Mouse (Mus musculus): ENCODE results near the gene Ostf1.

The Ostf1 gene

DNA sequence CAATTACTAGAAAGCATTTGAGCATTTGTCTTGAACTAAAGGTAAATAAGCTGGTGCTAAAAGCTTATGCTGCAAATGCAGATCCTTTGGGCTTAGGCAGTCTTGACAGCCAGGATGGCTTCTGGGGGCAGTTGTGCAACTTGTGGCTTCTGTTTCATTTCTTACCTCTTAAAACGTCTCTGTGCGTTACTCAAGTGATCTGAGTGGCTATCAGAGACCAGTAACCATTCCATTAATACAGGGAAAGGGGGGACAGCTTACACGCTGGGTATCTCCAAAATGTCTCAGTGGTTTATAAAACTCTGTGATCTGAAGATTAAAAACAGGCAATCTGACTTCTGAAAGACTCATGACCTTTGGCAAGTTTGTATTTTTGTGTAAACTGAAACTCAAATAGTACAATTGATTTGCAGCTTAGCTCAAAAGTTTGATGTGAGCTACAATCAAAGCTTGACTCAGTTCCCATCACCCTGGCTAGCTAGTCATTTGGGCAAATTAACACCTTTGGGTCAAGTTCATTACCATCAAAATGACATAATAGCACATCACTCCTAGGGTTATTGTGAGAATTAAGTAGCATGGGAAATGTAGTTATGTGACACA is 62.7 kb downstream of the Ostf1 start:
- no peak for DNase-seq (ENCODE audit: low spot score)

DNA sequence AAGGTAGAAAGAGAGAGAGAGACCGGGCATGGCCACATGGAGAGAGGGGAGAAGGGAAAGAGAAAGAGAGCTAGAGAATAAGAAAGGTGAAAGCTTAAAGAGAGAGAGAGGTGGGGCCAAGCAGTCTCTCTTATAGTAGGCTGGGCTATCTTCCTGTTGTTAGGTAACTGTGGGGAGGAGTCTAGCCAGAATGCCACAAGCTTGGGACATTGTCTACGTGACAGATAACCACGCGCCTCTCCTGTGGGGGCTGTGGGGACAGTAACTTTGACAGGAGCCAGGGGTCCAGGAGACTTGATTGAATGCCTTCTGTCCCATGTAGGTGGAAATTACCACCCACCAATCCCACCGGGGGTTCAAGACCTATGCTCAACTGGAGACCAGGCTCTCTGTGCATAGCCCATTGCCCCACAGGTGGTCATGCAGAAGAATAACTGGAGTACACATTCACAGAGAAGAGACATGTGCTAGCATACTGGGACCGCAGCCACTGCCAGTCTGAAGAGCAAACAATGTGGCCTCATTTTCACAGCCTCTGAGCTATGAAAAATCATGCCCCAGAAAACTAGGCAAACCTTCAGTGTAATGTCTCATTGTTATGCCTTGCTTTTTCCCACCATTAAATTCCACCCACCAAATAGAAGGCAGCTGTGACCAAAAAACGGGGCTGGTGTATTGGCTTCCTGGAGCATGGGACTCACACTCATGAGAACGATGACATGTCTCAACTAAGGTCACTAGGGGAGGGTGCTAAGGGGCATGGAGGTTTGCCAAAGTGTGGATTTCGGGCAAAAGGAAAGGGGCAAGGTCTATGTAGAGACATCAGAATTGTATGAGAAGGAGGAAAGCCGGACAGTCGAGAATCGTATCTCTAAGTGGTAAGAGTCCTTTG is 63.4 kb downstream of the Ostf1 start:
- DNase-seq (ENCODE audit: low spot score): no peak

DNA sequence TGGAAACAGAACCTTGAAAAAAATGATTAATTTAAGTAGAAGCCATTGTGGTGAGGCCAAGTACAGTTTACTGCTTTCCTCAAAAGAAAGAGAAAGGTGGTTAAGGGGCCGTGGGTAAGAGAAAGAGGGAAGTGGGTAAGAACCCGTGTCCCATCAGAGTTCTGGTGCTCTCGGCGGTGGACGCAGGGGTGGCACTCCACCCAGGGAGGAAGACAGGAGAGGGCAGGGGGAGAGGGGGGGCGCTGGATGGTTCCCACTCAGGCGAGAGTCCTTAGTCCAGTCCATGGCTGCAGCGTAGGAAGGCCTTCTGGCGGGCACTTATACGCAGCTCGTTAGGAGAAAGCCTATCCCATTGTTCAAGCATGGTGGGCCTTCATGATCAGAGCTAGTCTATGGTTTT is 64.1 kb downstream of the Ostf1 start:
- DNase-seq (ENCODE audit: low spot score): no peak

DNA sequence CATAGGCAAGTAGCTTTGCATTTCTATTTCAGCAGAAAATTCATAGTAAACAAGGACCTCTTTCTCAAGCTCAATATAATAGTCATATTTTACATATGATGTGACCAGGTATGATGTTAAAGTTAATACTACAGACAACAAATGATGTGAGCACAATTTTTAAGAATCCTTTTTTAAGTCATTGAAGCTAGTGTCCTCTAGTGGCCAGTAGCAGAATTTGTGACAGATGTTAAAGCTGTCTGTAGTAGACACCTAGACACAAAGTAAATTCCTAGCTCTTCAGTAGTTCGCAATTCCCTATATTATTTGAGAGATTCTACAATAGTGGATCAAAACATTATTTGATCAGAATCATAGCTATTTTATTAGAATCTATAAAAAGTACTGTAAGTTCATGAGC is 73.9 kb downstream of the Ostf1 start:
- DNase-seq (ENCODE audit: low spot score): no peak

DNA sequence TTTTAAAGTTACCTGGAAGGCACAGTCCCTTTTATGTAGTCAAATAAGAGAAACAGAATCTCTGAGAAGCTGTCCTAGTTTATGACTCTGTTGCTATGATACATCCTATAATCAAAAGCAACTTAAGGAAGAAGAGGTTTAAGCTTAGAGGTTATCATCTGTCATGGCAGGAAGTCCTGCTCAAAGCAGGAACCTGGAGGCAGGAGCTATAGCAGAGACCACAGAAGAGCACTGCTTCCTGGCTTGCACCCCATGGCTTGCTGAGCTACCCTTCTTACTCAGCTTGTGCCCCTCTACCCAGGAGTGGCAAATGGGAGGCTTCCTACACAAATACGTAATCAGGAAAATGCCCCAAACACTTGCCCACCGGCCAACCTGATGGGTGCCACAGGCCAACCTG is 76.0 kb downstream of the Ostf1 start:
- DNase-seq (ENCODE audit: low spot score): no peak

DNA sequence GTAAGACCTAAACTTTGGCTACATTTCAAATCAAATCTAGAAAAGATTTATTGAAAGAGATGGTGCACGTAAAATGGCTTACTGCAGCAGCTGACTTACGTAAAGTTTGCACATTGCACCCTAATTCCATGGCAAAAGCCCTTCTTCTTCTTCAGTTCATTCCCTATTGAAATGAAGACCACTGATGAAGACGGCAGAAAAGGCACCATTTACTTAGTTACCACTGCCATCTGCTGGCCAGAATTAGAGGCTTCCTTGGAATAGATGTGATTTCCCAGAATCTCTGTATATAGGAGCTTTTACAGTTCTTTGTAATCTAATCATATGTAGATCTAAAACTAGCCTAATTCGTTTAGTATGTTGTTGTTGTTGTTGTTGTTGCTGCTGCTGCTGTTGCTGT is 83.0 kb downstream of the Ostf1 start:
- DNase-seq (ENCODE audit: low spot score): peak; percentile 14
